Mouse (Mus musculus): ENCODE results near the gene Srbd1.

Gene Srbd1

DNA sequence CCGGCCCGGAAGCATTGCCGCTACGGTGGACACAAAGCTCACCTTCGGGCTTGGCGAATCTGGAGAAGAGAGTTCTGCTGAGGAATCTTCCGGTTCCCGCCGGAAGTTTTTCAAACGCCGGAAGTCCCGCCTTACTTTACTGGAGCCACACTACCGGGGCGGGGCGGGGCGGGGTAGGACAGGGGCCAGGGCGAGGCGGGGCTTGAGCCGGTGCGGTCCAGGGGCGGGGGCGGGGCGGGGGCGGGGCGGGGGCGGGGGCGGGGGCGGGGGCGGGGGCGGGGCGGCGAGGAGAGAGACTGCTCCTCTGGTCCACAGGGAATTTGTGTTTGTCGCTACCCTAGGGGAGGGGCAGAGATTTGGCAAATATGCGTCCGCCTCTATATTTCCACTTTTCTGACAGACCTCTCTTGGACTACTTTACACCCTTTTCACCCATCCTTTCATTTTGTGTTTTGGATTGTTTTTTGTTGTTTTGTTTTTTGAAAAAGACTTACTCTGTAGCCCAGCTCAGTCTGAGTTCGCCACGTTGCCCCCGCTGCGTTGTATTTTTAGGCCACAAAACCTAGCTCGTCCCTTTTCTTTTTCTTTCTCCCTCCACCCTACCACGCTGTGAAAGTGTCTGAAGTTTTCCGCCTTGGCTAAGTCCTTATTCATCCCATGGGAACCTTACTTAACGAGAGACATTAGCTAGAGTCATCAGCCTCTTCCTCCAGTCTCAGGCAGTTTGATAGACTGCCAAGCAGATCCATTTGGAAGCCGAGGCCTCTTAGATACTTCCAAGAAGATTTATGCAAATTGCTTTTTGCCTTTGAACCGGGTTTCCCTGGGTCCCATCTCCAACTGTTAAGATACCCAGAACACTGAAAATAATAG lies at the start of gene Srbd1:
Gene Srbd1, minus strand, starts transcription at position 97 of the 873 bp plus-strand sequence.
- peak; percentile 94 for DNase-seq (ENCODE audit: low read depth)

DNA sequence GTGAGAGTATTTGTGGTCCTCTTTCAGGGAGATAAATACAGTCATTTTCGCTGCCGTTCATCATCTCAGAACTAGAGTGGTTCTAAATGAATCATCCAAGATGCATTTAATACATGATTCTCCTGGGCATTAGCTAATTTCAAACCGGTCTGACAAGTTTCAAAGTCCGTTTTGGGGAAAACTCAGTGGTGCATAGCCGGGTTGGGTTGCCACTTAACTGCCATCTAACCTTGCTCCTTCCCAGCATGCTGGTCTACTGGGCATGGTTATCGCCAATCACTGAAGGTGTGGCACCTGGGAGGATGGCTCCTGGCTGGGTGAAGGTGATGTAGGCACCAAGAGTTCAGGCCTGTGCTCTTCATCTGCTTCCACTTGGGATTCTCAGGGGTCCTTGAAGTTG lies 49.0 kb upstream of the Srbd1 start:
- no peak for DNase-seq (ENCODE audit: low read depth)

DNA sequence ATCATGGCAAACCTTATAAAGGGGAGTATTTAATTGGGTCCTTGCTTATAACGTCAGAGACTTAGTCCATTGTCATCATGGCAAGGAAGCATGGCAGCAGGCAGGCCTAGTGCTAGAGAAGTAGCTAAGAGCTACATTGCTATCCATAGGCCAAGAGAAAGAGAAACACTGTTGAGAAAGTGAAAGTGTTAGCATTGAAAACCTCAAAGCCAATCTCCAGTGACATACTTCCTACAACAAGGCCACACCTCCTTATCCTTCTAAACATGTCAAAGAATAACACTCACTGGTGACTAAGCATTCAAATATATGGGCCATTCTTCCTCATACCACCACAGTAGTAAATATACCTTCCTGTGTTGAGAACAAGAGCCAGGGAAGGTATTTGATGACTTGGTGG lies 42.8 kb upstream of the Srbd1 start:
- no peak for DNase-seq (ENCODE audit: low read depth)

DNA sequence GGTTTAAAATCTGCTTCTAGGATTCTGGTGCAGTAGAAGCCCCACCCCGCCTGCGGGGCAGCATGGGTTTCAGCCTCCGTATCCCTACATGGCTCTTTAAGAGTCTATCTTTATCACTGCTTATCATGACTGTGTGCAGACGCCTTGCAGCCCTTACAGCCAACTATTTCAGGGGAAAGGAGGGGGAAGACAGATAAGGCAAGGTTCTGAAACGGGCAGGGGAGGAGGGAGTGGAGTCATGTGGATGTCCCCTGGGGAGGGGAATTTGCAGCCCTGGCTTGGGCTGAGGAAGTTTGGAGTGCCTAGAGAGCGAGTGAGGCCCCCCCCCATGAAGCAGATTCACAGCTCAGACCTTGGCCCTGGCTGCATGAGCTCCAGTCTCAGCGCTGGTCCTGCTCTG lies 40.6 kb upstream of the Srbd1 start:
- peak; percentile 40 for DNase-seq (ENCODE audit: low read depth)

DNA sequence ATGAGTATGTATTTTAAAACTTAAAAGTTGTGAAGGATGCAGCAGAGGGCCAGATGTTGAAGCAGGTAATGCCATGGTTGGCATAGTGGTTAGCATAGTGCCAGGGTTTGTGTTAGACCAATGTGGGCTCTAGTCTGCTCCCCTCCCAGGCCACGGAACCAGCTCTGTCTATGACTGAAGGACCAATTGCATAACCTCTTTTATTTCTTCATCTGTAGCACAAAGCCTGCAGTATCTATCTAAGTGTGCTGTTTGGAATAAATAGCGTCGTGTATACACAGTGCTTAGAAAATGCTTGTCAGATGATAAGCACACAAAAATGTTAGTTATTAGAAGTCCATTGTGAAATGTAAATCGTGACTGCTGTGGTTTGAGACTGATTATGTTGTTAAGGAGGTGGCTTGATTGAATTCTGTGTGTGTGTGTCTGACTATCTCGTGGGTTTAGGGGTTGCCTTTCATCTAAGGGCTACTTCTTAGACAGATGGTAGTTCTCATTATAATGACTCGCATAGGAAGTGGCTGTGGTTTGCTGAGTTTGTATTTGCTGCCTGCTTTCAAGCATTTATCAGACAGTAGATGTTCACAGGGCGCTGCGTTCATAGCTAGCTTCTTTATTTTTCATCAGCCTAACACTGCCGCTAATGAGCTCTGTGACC lies 39.7 kb upstream of the Srbd1 start:
- DNase-seq (ENCODE audit: low read depth) = no peak

DNA sequence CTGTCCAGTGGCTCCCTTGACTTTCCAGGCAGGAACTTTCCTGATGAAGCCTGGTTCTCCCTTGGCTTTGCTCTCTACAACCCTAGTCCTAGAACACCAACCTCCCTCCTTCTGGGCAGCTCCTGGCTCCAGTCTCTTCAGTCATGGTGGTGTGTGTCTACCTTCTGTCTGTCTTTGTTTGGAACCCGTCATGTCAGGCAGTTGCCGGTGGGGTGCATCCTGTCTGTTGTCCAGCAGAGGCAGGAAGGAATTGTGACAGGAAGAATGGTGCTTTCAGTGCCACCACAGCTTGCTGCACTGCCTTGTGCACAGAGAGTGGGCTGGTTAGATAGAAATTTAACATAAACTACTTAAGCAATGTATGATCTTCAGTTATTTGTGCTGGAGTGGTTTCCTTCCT lies 38.8 kb upstream of the Srbd1 start:
- DNase-seq (ENCODE audit: low read depth) = no peak

DNA sequence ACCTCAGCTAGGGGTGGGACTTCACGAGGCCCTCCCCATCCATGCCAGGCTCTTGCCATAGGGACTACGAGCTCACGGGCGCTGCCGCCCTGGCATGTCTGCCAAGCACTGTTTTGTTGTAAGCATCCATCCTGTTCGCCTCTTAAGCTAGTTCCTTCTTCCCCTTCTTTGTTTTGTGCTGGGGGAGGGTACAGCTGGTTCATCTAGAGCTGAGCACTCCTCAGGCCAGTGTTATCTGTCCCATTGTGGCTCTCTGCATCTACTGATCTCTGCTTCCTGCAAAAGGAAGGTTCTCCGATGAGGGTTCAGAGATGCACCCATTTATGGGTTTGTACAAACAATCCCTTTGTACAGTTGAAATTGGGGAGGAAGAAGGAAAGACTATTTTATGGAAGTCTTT lies 31.7 kb upstream of the Srbd1 start:
- DNase-seq (ENCODE audit: low read depth) = no peak

DNA sequence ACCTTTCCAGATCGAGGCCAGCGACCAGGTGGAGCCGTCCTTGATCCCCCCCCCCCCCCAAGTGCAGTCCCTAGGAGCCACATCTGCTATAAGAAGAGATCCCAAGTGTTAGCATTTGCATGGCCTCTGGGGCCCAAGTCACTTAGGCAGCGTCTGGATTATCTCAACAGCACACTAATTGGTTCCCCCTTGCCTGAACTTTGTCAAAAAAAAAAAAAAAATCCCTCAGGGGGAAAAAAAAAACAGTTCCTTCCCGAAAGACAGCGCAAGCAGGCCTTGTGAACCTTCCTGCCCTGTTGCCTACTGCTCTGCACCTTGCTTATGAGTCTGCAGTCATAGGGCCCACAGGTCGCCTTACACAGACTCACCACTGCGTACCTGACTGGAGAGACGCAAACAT lies 30.5 kb upstream of the Srbd1 start:
- no peak for DNase-seq (ENCODE audit: low read depth)

DNA sequence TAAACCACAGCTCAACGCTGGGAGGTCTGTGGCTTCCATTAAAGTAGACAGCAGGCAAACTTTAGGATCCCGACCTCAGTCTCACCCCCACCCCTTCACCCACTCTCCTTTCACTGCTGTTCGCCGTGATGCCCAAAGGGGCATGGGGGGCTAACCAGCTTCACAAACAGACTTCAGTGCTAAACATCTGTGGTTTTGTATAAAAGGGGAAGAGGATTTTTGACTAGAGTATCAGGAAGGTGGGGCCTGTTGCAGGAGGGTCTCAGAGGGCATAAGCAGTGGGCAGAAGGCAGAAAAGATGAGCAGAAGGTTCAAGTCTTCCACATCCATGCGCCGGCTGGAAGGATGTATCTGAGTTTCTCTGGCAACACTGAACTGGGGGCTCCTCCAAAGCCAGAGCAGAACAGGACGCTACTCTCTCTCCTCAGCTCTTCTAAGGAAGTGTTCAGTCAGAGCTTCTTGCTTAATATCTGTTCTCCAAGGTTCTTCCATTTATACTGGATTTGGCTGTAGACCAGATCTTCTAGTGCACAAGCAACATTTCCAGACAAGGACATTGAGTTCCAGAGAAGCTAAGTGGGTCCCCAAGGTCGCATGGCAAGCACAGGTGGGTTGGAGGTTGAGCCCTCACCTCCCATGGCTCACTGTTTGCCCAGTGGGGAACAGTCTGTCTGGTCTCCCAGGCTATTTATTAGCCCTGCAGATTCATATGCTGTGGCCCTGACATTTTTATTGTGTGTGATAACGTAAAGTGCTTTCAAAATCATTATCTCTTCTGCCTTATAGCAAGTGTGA lies 25.4 kb upstream of the Srbd1 start:
- DNase-seq (ENCODE audit: low read depth) = no peak

DNA sequence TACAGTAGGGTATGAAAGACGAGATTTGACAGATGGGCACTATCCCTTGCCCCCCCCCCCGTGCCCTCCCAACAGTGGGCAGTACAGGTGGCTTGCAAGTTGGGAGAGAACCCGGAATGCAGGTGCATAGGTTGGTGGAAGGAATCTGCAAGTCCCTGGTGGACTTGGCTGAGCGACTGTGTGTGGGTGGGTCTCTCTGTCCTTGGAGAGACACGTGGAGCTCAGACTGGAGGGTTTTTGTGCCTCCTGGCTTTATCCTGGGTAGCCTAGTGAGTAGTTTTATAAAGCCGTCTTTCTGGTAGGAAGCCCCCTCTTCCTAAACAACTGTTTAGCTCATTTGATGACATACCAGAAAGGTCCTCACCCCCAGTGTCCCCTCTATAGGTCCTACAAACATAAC lies 24.1 kb upstream of the Srbd1 start:
- no peak for DNase-seq (ENCODE audit: low read depth)

DNA sequence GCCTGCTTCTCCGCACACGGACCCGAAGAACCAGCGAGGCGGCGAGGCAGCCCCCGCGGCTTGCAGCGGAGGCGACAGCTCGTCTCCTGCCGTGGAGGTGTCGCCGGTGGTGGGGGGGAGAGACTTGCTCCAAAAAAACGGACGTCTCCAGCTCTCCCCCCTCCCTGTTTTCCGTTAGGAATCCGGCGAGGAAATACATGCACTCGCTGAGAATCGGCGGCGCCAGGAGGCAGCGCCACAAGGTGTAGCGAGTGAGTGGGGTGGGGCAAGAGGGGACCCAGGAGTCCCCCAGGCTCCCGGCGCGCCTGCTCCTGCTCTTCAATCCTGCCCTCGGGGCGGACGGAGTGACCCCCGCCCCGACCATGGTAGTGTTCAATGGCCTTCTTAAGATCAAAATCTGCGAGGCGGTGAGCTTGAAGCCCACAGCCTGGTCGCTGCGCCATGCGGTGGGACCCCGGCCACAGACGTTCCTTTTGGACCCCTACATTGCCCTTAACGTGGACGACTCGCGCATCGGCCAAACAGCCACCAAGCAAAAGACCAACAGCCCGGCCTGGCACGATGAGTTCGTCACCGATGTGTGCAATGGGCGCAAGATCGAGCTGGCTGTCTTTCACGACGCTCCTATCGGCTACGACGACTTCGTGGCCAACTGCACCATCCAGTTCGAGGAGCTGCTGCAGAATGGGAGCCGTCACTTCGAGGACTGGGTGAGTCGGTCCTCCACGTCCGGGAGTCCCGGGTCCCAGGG lies 23.4 kb upstream of the Srbd1 start:
- DNase-seq (ENCODE audit: low read depth) = no peak

DNA sequence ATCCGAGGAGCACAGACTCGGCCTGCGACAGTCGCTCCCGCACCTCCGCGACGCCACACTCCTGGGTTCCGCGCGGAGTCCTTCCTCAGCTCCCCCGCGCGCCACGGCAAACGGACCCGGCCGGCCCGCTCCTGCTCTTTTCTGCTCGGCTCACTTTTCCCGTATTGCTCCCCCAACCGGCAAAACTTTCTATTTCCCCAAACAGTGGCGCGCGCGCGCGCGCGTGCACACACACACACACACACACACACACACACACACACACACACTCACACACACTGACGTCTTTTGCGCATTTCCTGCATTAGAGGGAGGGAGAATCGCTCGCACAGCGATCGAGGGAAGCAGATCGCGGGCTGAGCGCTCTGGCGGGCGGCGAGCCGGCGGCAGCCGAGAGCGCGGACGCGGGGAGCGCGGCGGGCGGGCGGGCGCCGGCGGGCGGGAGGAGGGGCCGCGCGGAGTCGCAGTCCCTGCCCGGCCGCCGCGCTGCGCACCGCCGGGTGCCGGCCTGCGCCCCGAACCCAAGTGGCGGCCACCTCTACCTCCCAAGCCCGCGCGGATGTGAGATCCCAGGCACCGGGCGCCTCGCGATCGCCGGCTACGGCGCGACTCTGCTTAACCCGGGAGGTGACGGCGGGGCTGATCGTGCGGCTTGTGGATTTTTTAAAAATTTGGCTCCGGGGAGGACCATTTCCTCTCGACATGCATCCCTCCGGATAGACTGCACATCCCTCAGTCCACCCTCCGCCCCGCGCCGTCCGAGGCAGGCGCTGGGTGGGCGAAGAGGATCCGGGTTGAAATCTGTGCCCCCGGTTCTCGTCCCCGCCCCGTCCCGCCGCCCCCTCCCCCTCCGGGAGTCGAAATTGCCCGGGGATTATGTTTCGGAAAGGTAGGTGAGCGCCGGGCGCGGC lies 22.6 kb upstream of the Srbd1 start, which contains the start of gene Prkce:
Gene Prkce, plus strand, starts transcription at position 466 of the 911 bp plus-strand sequence.
- peak; percentile 72 for DNase-seq (ENCODE audit: low read depth)

DNA sequence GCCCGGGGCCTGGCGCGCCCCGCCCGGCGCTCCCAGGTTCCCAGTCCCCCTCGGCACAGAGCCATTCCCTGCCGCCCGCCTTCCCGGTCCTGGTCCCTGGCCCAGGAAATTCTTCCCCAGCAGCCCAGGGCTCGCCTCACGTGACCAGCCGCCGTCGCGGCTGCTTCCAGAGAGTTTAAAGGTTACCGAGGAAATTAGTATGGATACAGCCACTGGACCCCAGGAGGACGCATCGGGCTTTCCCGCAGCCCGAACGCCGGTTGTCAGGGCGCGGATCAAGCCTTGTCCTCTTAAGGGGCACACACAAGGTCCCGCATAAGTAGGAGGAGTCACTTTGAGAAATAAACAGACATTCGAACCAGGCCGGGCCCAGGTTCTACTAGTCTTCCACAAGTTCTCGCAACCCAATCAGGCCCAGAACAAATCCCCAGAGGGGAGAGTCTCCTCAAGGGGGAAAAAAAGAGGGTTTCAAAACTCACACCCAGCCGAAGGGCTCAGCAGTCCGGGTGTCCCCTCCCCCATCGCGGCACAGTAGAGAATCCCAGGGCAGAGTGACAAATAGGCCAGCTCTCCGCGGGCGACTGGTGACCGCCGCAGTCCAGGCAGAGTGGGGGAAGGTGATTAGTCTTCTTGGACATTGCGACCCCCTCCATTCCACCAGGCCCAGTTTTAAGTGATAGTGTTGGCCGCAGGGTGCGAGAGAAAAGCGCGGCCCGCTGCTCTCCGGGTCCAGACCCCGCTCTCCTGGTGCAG lies 21.8 kb upstream of the Srbd1 start:
- no peak for DNase-seq (ENCODE audit: low read depth)

DNA sequence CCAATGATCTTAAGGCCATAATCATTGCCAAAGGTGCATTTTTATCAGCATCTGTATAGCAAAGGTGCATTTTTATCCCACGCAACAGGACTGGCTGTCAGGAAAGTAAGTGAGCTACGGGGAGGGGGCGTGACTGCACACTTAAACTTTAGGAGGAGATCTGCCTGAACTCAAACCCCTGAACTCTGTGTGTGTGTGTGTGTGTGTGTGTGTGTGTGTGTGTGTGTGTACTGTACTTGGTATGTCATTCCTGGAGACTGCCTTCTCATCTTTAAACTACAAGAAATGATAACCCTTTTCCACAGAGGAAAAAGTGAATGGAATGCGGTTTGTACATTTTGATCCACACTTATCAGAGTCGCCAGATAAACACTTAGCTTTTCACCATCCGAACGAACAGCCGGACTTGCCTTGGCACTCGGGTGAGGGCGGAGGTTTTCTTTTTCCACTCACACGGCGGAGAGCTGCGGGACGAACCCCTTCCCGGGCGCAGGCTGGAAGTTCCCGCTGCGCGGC lies 21.1 kb upstream of the Srbd1 start:
- no peak for DNase-seq (ENCODE audit: low read depth)

DNA sequence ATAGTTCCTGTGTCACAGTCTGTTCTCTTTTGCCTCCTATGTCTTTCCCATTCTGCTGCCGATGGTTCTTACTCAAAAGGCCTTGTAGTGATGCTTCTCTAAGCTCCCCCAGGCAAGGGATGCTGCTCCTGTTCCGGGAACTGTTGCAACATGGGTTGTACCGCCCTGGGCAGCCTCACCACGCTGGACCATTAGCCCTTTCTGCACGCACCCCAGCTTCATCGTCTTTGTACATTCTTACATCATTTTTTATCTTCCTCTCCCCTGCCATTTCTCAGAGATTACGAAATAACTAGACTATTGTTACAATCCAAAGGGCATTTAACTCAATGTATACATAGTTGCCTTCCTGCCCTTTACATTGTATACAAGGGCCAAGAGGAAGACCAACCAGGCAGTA lies 19.4 kb upstream of the Srbd1 start:
- no peak for DNase-seq (ENCODE audit: low read depth)

DNA sequence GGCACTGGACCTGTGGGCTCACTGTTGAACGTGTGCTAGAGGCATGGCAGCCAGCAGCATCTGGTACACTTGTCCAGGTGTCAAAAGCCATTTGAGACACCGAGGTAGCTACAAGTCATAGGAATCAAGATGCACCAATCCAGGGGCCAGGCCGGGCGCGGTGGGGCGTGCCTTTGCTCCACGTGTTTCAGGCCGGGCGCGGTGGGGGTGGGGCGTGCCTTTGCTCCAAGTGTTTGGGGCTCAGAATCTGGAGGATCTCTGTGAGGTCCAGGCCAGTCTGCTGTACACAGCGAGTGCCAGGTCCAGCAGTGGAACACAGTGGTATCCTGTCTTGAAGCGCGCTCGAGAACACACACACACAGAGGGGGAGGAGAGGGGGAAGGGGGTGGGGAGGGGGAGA lies 17.7 kb upstream of the Srbd1 start:
- DNase-seq (ENCODE audit: low read depth) = no peak

DNA sequence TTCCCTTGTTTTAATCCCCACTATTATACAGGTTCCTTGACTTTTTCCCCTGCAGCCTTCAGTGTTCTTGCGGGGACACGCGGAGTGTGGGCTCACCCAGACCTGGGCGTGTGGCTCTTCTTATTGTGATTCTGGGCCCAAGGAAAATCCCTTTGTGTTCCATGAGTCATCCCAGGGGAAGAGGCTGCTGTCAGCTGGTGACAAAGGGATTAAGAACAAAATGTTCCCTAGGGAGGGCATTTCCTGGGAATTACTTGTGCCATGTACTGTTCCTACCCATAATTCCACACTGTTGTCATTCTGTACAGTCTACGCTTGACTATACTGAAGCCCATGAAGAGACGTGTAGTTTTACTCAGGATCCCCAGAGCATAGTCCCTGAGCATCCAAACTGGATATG lies 12.0 kb upstream of the Srbd1 start:
- DNase-seq (ENCODE audit: low read depth) = no peak

DNA sequence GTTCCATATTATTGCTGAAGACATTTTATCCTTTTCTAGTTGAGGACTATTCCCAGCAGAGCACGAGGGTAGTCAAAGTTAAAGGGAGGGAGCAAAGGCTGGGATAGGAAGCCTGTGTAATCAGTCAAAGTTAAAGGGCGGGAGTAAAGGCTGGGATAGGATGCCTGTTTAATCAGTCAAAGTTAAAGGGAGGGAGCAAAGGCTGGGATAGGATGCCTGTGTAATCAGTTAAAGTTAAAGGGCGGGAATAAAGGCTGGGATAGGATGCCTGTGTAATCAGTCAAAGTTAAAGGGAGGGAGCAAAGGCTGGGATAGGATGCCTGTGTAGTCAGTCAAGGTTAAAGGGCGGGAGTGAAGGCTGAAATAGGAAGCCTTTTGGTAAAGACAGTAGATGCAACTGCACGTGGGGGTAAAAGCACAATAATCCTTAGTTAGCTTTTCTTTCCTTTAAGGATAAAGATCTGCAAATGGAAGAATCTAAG lies 5.9 kb upstream of the Srbd1 start:
- DNase-seq (ENCODE audit: low read depth) = peak; percentile 60

DNA sequence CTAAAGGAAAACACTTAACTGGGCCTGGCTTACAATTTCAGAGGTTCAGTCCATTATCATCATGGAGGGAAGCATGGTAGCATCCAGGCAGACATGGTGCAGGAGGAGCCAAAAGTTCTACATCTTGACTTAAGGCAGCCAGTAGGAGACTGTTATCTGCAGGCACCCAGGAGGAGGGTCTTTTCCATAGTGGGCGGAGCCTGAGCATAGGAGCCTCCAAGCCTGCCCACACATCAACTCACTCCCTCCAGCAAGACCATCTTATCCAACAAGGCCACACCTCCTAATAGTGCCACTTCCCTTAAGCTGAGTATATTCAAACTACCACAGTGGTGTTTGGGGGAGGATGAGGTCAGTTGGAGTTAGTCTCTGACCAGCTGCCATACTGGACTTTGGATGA lies 4.8 kb upstream of the Srbd1 start:
- DNase-seq (ENCODE audit: low read depth) = no peak

Measured in c-Kit-positive CD71-positive TER-119-negative erythroid progenitor cells, embryonic 14.5 days (primary cell).